Mouse (Mus musculus): ENCODE measurements around the gene Fcer2a. TPM values are rescaled to one million over a fixed set of nuclear protein-coding genes. Genes with fewer than 3 reads are reported as not detected.

Gene Fcer2a
- polyA plus RNA-seq (2015; fragmentation: Illumina TruSeq; extraction: RNeasy Lipid Tissue Mini Kit (QIAGEN cat#74804); ENCODE audit: low read depth, low replicate concordance) = not detected

GRCm38 (mm10) chr8:3694121-3694520, at the start of gene Fcer2a:
Gene Fcer2a, minus strand, starts transcription at chr8:3694175.

GRCm38 (mm10) chr8:3720551-3720950, 26.6 kb upstream of the Fcer2a start, which contains the start of gene Clec4g:
Gene Clec4g, minus strand, starts transcription at chr8:3720651.

DNA sequence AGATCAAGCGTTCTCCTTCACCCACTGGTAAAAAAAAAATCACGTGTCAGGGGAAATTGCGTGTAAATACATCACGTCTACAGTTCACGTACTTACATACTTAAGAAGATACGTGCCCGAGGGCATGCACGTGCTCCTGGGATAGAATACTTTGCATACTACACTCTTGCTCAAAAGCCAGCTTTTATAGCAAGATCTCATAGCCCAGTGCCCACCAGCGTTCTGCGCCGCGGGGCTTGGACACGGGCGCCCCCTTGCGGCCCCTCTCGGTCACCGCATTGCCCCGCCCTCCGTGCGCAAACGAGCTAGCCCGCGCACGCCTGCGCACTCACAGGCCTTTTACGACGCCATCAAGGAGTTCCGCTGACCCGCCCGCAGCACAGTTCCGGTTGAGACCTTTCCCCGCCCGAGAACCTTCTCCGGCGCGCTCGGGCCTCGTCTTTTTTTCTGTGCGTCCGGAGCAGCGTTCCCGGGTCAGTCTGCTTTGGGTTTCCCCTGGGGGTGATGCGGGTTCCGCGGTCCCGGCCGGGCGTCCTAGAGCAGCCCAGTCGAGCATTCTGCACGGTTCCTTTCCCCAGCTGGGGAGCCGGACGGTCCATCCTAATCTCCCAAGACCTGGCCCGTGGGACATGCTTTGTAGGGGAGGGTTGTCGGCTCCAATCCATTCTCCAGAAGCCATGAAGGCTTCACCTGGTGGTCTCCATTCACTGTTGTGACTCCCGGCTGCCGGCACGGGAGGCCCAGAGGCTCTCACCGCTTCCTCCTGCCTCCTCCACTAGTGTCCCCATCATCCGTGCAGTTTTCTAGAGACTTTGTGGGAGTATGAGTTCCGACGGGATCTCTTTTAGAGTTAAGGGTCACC, 17.6 kb downstream of the Fcer2a start, which contains the start of gene Trappc5:
Trappc5 (plus strand) TSS at position 169 of the 862 bp plus-strand sequence.

DNA sequence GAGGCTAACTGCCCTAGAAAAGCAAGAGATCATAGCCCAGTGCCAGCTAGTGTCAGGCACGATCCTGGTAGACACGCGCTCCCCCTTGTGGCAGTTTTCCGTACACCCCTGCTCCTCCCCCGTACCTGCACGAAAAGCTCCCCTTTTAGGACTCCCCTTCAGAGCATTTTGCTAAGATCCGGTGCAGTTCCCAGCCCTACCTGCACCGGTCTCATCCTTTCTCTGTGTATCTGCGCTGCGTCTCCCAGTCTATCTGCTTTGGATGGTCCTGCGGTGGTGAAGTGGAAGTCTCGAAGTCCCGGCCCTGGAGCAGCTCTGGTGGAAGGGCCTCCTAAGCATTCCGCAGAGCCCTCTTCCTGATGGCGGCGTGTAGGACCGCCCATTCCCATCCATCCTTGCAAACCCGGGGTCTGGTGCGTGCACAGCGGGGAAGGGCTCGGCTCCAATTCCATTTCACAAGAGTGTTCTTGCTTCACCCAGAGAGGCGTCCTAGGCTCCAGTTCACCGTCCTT, 21.9 kb downstream of the Fcer2a start, which contains the start of gene Fcor:
Fcor (minus strand) TSS at position 383 of the 512 bp plus-strand sequence.

DNA sequence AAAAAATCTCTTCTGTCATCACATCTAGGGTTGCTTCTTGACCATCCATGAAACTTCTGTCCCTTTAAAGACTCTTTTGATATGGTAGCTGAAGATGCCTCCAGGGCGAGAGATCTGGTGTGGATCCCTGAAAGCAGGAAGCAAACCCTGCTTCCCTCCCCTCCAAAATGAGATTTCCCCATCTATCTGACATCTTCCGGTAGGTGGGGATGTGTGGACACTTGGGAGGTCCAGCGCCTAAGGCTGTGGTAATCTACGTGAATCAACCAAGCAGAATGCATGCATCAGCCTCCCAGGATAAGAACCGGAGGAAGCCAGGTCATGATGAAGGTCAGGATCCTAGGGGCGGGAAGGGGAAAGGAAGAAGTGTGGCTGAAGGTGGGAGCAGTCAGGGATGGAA, 28.5 kb downstream of the Fcer2a start, which contains the start of gene Mcemp1:
Mcemp1 (plus strand) TSS at position 248 of the 400 bp plus-strand sequence.

DNA sequence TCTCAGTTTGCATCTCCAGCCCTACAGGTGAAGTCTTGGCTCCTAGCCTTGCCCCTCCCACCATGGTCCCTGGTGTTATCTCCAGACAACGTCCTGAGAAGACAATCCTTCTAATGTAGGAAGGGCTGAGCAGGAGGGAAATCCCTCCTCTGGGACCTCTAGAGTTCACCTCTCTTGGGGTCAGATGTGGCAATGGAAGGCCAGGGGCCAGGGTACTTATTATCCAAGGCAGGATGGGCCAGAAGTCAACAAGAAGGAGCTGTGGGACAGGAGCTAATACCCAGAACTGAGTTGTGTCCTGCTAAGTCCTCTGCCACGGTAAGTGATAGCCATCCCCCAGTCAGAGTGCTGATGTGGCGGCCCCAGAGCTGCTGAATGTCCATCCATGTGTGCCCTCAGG, 38.4 kb downstream of the Fcer2a start, which contains the start of gene Retn:
Retn (plus strand) TSS at position 245 of the 400 bp plus-strand sequence.

Other genes starting within 250 kb of the Fcer2a start
- gene Pex11g, start 226.5 kb downstream of the Fcer2a start, polyA plus RNA-seq (2015; fragmentation: Illumina TruSeq; extraction: RNeasy Lipid Tissue Mini Kit (QIAGEN cat#74804); ENCODE audit: low read depth, low replicate concordance) = 1.0 TPM
- gene Tex45, start 223.3 kb downstream of the Fcer2a start, polyA plus RNA-seq (2015; fragmentation: Illumina TruSeq; extraction: RNeasy Lipid Tissue Mini Kit (QIAGEN cat#74804); ENCODE audit: low read depth, low replicate concordance) = not detected
- gene Zfp358, start 201.0 kb downstream of the Fcer2a start, polyA plus RNA-seq (2015; fragmentation: Illumina TruSeq; extraction: RNeasy Lipid Tissue Mini Kit (QIAGEN cat#74804); ENCODE audit: low read depth, low replicate concordance) = 24.3 TPM
- gene Mcoln1, start 193.7 kb downstream of the Fcer2a start, polyA plus RNA-seq (2015; fragmentation: Illumina TruSeq; extraction: RNeasy Lipid Tissue Mini Kit (QIAGEN cat#74804); ENCODE audit: low read depth, low replicate concordance) = 89.1 TPM
- gene Pnpla6, start 178.8 kb downstream of the Fcer2a start, polyA plus RNA-seq (2015; fragmentation: Illumina TruSeq; extraction: RNeasy Lipid Tissue Mini Kit (QIAGEN cat#74804); ENCODE audit: low read depth, low replicate concordance) = 48.2 TPM
- not detected for gene C330021F23Rik, start 126.2 kb downstream of the Fcer2a start, polyA plus RNA-seq (2015; fragmentation: Illumina TruSeq; extraction: RNeasy Lipid Tissue Mini Kit (QIAGEN cat#74804); ENCODE audit: low read depth, low replicate concordance)
- 25.7 TPM for gene Camsap3, start 106.9 kb downstream of the Fcer2a start, polyA plus RNA-seq (2015; fragmentation: Illumina TruSeq; extraction: RNeasy Lipid Tissue Mini Kit (QIAGEN cat#74804); ENCODE audit: low read depth, low replicate concordance)
- 31.6 TPM for gene Xab2, start 72.9 kb downstream of the Fcer2a start, polyA plus RNA-seq (2015; fragmentation: Illumina TruSeq; extraction: RNeasy Lipid Tissue Mini Kit (QIAGEN cat#74804); ENCODE audit: low read depth, low replicate concordance)
- gene Pet100, start 72.6 kb downstream of the Fcer2a start, polyA plus RNA-seq (2015; fragmentation: Illumina TruSeq; extraction: RNeasy Lipid Tissue Mini Kit (QIAGEN cat#74804); ENCODE audit: low read depth, low replicate concordance) = 90.1 TPM
- not detected for gene Pcp2, start 68.6 kb downstream of the Fcer2a start, polyA plus RNA-seq (2015; fragmentation: Illumina TruSeq; extraction: RNeasy Lipid Tissue Mini Kit (QIAGEN cat#74804); ENCODE audit: low read depth, low replicate concordance)
- 87.8 TPM for gene Stxbp2, start 63.2 kb downstream of the Fcer2a start, polyA plus RNA-seq (2015; fragmentation: Illumina TruSeq; extraction: RNeasy Lipid Tissue Mini Kit (QIAGEN cat#74804); ENCODE audit: low read depth, low replicate concordance)
- 1.5 TPM for gene Retn, start 38.4 kb downstream of the Fcer2a start, polyA plus RNA-seq (2015; fragmentation: Illumina TruSeq; extraction: RNeasy Lipid Tissue Mini Kit (QIAGEN cat#74804); ENCODE audit: low read depth, low replicate concordance)
- 0.40 TPM for gene Mcemp1, start 28.4 kb downstream of the Fcer2a start, polyA plus RNA-seq (2015; fragmentation: Illumina TruSeq; extraction: RNeasy Lipid Tissue Mini Kit (QIAGEN cat#74804); ENCODE audit: low read depth, low replicate concordance)
- gene Fcor, start 21.8 kb downstream of the Fcer2a start, polyA plus RNA-seq (2015; fragmentation: Illumina TruSeq; extraction: RNeasy Lipid Tissue Mini Kit (QIAGEN cat#74804); ENCODE audit: low read depth, low replicate concordance) = 28.4 TPM
- gene Trappc5, start 17.9 kb downstream of the Fcer2a start, polyA plus RNA-seq (2015; fragmentation: Illumina TruSeq; extraction: RNeasy Lipid Tissue Mini Kit (QIAGEN cat#74804); ENCODE audit: low read depth, low replicate concordance) = 33.1 TPM
- gene Clec4g, start 26.5 kb upstream of the Fcer2a start, polyA plus RNA-seq (2015; fragmentation: Illumina TruSeq; extraction: RNeasy Lipid Tissue Mini Kit (QIAGEN cat#74804); ENCODE audit: low read depth, low replicate concordance) = not detected
- 0.59 TPM for gene Cd209a, start 54.8 kb upstream of the Fcer2a start, polyA plus RNA-seq (2015; fragmentation: Illumina TruSeq; extraction: RNeasy Lipid Tissue Mini Kit (QIAGEN cat#74804); ENCODE audit: low read depth, low replicate concordance)
- gene Cd209e, start 160.1 kb upstream of the Fcer2a start, polyA plus RNA-seq (2015; fragmentation: Illumina TruSeq; extraction: RNeasy Lipid Tissue Mini Kit (QIAGEN cat#74804); ENCODE audit: low read depth, low replicate concordance) = not detected
- gene Cd209d, start 184.4 kb upstream of the Fcer2a start, polyA plus RNA-seq (2015; fragmentation: Illumina TruSeq; extraction: RNeasy Lipid Tissue Mini Kit (QIAGEN cat#74804); ENCODE audit: low read depth, low replicate concordance) = not detected
- gene Cd209b, start 232.7 kb upstream of the Fcer2a start, polyA plus RNA-seq (2015; fragmentation: Illumina TruSeq; extraction: RNeasy Lipid Tissue Mini Kit (QIAGEN cat#74804); ENCODE audit: low read depth, low replicate concordance) = not detected